Mouse (Mus musculus) MEL (cell line): ENCODE results near the gene Hnrnpll. TPM values are rescaled to one million over a fixed set of nuclear protein-coding genes. Genes with fewer than 3 reads are reported as not detected.

ENCODE experiments used
- DNase-seq: peaks from one replicate; pipeline ENCODE4 v3.0.0; 2011; ENCODE audit warnings: low read depth, low spot score
- H3K27ac ChIP-seq: 2 replicates; pipeline ENCODE4 v1.5.1; 2012; ENCODE audit warnings: low read depth, mild to moderate bottlenecking, control low read depth, low read length, moderate library complexity; ENCODE audit not compliant: control insufficient read depth
- H3K27me3 ChIP-seq, 2 experiments: fragments of 150-350 bp in 1 of 2; sonication (generic) in 1 of 2; 2 replicates each; pipeline ENCODE4 v1.6.1; 2012; ENCODE audit warnings: low read length in 2 of 2, mild to moderate bottlenecking in 2 of 2, improper control_type of control experiment in 1 of 2, moderate library complexity in 1 of 2; ENCODE audit not compliant: insufficient read depth in 2 of 2, control insufficient read depth in 1 of 2
- H3K36me3 ChIP-seq, 2 experiments: 2 replicates each; pipeline ENCODE4 v1.6.1; 2012 to 2014; ENCODE audit warnings: low read length in 2 of 2, improper control_type of control experiment in 1 of 2, inconsistent platforms in 1 of 2, mild to moderate bottlenecking in 1 of 2; ENCODE audit not compliant: insufficient read depth in 2 of 2, control insufficient read depth in 1 of 2
- H3K4me1 ChIP-seq, 2 experiments: fragments of 150-350 bp in 1 of 2; sonication (generic) in 1 of 2; 2 replicates each; pipeline ENCODE4 v1.6.1; 2012; ENCODE audit warnings: low read length in 2 of 2, improper control_type of control experiment in 1 of 2, mild to moderate bottlenecking in 1 of 2; ENCODE audit not compliant: insufficient read depth in 2 of 2, control insufficient read depth in 1 of 2
- H3K4me3 ChIP-seq, 2 experiments: fragments of 150-350 bp in 1 of 2; sonication (generic) in 1 of 2; 2 replicates each; pipeline ENCODE4 v1.5.1; 2012; ENCODE audit warnings: low read depth in 2 of 2, low read length in 2 of 2, mild to moderate bottlenecking in 2 of 2, moderate library complexity in 2 of 2, control low read depth in 1 of 2, improper control_type of control experiment in 1 of 2; ENCODE audit not compliant: control insufficient read depth in 1 of 2, insufficient read depth in 1 of 2
- H3K79me2 ChIP-seq: 2 replicates; pipeline ENCODE4 v1.6.1; 2012; ENCODE audit warnings: mild to moderate bottlenecking, low read length, moderate library complexity; ENCODE audit not compliant: control insufficient read depth, poor library complexity, insufficient read depth
- H3K9ac ChIP-seq: 2 replicates; pipeline ENCODE4 v1.6.1; 2012; ENCODE audit warnings: low read depth, mild to moderate bottlenecking, control low read depth, low read length, moderate library complexity; ENCODE audit not compliant: control insufficient read depth, poor library complexity, severe bottlenecking
- H3K9me3 ChIP-seq: fragments of 150-350 bp; sonication (generic); replicated peaks from 2 replicates; pipeline ENCODE4 v1.6.1; 2012; ENCODE audit warnings: mild to moderate bottlenecking, low read length, improper control_type of control experiment, moderate library complexity; ENCODE audit not compliant: insufficient read depth
- BHLHE40 ChIP-seq: IDR thresholded peaks from 2 replicates; pipeline ENCODE4 v1.6.1; 2012; ENCODE audit warnings: low read depth, mild to moderate bottlenecking, inconsistent platforms, low read length, improper control_type of control experiment, borderline replicate concordance
- CHD1 ChIP-seq: IDR thresholded peaks from 2 replicates; pipeline ENCODE4 v1.6.1; 2012; ENCODE audit warnings: low read depth, mild to moderate bottlenecking, inconsistent platforms, low read length, improper control_type of control experiment
- E2F4 ChIP-seq: IDR thresholded peaks from 2 replicates; pipeline ENCODE4 v1.6.1; 2011; ENCODE audit warnings: low read depth, low read length, improper control_type of control experiment, borderline replicate concordance
- EP300 ChIP-seq, 2 experiments: IDR thresholded peaks; 2 replicates each; pipeline ENCODE4 v1.6.1; 2011; ENCODE audit warnings: improper control_type of control experiment in 2 of 2, low read length in 2 of 2, low read depth in 1 of 2, mild to moderate bottlenecking in 1 of 2
- MAX ChIP-seq: IDR thresholded peaks from 2 replicates; pipeline ENCODE4 v1.6.1; 2011; ENCODE audit warnings: low read length, improper control_type of control experiment
- MAZ ChIP-seq: IDR thresholded peaks from 2 replicates; pipeline ENCODE4 v1.6.1; 2012; ENCODE audit warnings: low read depth, mild to moderate bottlenecking, inconsistent platforms, low read length, improper control_type of control experiment
- MXI1 ChIP-seq: IDR thresholded peaks from 2 replicates; pipeline ENCODE4 v1.6.1; 2011; ENCODE audit warnings: mild to moderate bottlenecking, low read depth, low read length, improper control_type of control experiment
- MYC ChIP-seq: IDR thresholded peaks from 2 replicates; pipeline ENCODE4 v1.6.1; 2011; ENCODE audit warnings: low read depth, mild to moderate bottlenecking, low read length, improper control_type of control experiment, moderate library complexity
- NELFE ChIP-seq: IDR thresholded peaks from 2 replicates; pipeline ENCODE4 v1.6.1; 2011; ENCODE audit warnings: low read depth, low read length, improper control_type of control experiment
- NRF1 ChIP-seq: IDR thresholded peaks from 2 replicates; pipeline ENCODE4 v1.6.1; 2014; ENCODE audit warnings: low read depth, mild to moderate bottlenecking, inconsistent platforms, low read length, improper control_type of control experiment, moderate library complexity; ENCODE audit not compliant: poor library complexity, insufficient read depth, severe bottlenecking
- POLR2A ChIP-seq, 2 experiments: IDR thresholded peaks; 2 replicates each; pipeline ENCODE4 v1.6.1; 2011 to 2012; ENCODE audit warnings: low read length in 2 of 2, mild to moderate bottlenecking in 2 of 2, control low read depth in 1 of 2, improper control_type of control experiment in 1 of 2, low read depth in 1 of 2, moderate library complexity in 1 of 2; ENCODE audit not compliant: control insufficient read depth in 1 of 2, insufficient read depth in 1 of 2, poor library complexity in 1 of 2
- SIN3A ChIP-seq: IDR thresholded peaks from 2 replicates; pipeline ENCODE4 v1.6.1; 2012; ENCODE audit warnings: low read length, improper control_type of control experiment, inconsistent platforms
- TAL1 ChIP-seq: IDR thresholded peaks from 2 replicates; pipeline ENCODE4 v1.6.1; 2012; ENCODE audit warnings: mild to moderate bottlenecking, inconsistent platforms, low read length, moderate library complexity, mixed read lengths
- TBP ChIP-seq: IDR thresholded peaks from 2 replicates; pipeline ENCODE4 v1.8.0; 2011; ENCODE audit warnings: low read depth, low read length, improper control_type of control experiment
- UBTF ChIP-seq: IDR thresholded peaks from 2 replicates; pipeline ENCODE4 v1.6.1; 2012; ENCODE audit warnings: low read depth, mild to moderate bottlenecking, inconsistent platforms, low read length, improper control_type of control experiment, moderate library complexity, borderline replicate concordance; ENCODE audit not compliant: insufficient read depth
- USF1 ChIP-seq: IDR thresholded peaks from 2 replicates; pipeline ENCODE4 v1.6.1; 2014; ENCODE audit warnings: low read depth, mild to moderate bottlenecking, inconsistent platforms, low read length, improper control_type of control experiment, moderate library complexity
- polyA plus RNA-seq, 2 experiments: library from polyadenylated mRNA; stranded (reverse) in 1 of 2; unstranded in 1 of 2; fragments of >175 nt in 1 of 2; fragments of >200 nt in 1 of 2; gene quantifications; 2 replicates each; pipeline versions ENCODE4 v1.2.1 to v1.2.4; 2012; ENCODE audit warnings: low replicate concordance in 2 of 2, low read depth in 1 of 2; ENCODE audit not compliant: insufficient read length in 2 of 2, insufficient read depth in 1 of 2, missing spikeins in 1 of 2
- total RNA-seq: library from RNA; depleted of rRNA; stranded (reverse); fragments of 300-350 nt; gene quantifications from 2 replicates; pipeline ENCODE4 v1.2.3, GENCODE M21; 2012

Hnrnpll gene
- total and polyA plus RNA-seq, 3 experiments, result 48.7 to 142 (median 77.7) TPM

DNA sequence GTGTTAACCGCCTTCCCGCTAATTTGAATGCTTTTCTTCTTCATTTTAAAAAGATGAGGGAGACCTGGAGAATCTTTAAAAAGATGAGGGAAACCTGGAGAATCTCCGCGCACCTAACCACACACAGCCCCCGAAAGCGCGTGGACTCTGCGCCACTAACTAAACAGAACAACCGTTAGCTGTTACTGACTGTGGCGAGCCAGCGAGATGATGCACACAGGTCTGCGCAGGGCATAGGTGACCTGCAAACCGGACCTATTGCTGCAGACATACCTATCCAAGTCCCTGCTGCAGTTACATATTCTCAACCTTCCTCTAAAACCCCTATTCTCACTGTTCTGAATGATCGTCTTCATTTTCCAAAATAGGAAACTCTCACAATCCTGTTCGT, 481 bp upstream of the Hnrnpll start:
- Histone ChIP-seq H3K9ac (peak overlapping the region; percentile 79), H3K27me3 (no peaks in the 10 kb centered on the region), H3K79me2 (peaks cover 44% of the 10 kb centered on the region), H3K36me3 (peaks cover 2 to 28% of the 10 kb centered on the region in 2 experiments; a peak in 3 of 4 replicates), H3K4me1 (peaks cover 11% of the 10 kb centered on the region in 2 experiments; a peak in 3 of 4 replicates), H3K4me3 (peak overlapping the region; percentile 65 to 86), H3K27ac (peak overlapping the region; percentile 97), H3K9me3 (no peaks in the 10 kb centered on the region)
- TF ChIP-seq E2F4 (no peak), NRF1 (peak; percentile 32; the same call in 1 of the 2 replicates), MYC (0 out of 2 replicates have a peak, but pooled peaks have one; percentile 12), USF1 (no peak), TAL1 (no peak)
- peak; percentile 61 for DNase-seq

DNA sequence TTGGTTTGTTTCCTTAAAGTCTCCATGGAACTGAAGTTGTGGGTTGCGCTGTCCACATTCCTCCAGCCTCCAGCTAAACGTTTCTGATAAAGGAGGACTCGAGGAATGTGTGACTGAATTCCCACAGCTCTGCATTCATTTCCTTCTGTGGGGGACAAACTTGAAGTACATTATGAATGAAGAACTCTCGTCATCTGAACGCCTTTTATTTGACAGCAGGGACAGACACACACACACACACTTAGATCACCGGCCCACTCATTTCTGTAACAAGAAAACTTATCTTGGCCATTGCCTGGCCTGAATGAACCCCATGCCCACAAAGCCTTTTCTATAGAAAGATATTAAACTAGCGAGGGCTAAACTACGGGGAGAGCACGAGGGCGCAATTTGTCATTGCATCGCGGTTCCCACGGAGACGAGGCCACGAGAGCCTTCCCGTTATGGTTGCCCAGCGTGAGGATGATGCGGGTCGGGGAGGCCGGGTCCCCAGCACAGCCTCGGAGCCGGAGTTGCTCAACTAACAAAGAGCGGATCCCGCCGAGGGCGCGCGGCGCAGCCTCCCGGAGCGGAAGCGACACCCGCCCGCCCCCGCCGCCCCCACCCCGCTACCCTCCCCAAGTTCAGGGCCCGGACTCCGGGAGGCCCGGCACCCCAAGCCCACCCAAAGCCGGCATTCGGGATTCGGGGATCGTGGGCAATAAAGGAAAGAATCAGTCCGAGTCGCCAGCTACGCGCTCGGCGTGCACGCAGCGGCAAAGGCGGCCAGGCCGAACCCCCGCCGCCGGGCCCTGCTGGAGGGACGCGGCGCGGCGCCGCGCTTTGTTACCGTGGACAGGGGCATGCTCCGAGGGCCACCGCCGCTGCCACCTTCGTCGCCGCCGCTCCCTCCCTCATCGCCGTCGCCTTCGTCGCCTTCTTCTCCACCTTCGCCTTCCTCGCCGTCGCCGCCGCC, 1.0 kb downstream of the Hnrnpll start:
- peaks cover 5 to 36% of the 10 kb centered on the region in 2 experiments; a peak in 3 of 4 replicates for H3K36me3 ChIP-seq
- TF ChIP-seq NELFE (0 out of 2 replicates have a peak, but pooled peaks have one; percentile 17), BHLHE40 (0 out of 2 replicates have a peak, but pooled peaks have one; percentile 22), EP300 (IDR thresholded peaks at IDR 0.05; ENCODE audit: low read depth in 1 of 2, low read length in 2 of 2) (no peak), MAX (0 out of 2 replicates have a peak, but pooled peaks have one; percentile 21), TBP (0 out of 2 replicates have a peak, but pooled peaks have one; percentile 8), CHD1 (0 out of 2 replicates have a peak, but pooled peaks have one; percentile 89), SIN3A (peak; percentile 84), UBTF (no peak), MAZ (peak; percentile 29; the same call in 1 of the 2 replicates), MXI1 (peak; percentile 74), POLR2A (IDR thresholded peaks at IDR 0.05; ENCODE audit: control insufficient read depth in 1 of 2, insufficient read depth in 1 of 2, low read depth in 1 of 2, low read length in 2 of 2, poor library complexity in 1 of 2) (0 out of 4 replicates have a peak, but pooled peaks of 1 of the 2 experiments have one; percentile 38)

More for the DNA sequence above, 1.0 kb downstream of the Hnrnpll start:
- Histone ChIP-seq H3K27ac (peak overlapping the region; percentile 89), H3K4me1 (peaks cover 14 to 15% of the 10 kb centered on the region in 2 experiments), H3K4me3 (peak overlapping the region; percentile 87 to 98), H3K9ac (peak overlapping the region; percentile 99), H3K79me2 (peaks cover 58% of the 10 kb centered on the region), H3K9me3 (no peaks in the 10 kb centered on the region), H3K27me3 (no peaks in the 10 kb centered on the region)
- peak; percentile 62 for DNase-seq
